Mouse (Mus musculus) heart, postnatal 0 days (tissue): ENCODE measurements at regions not wholly inside any gene's neighbourhood (a gene's known extent, or its start where the extent isn't known, plus 50 kb on each side); places are given as distances from the start of the nearest gene placed in this dataset.

Source experiments
- ATAC-seq: fragments of 200-750 bp; cut with Nextera tagmentation; 2 replicates; pipeline ENCODE4 v1.8.0; 2017; ENCODE audit warnings: low read depth, moderate number of reproducible peaks, moderate library complexity; ENCODE audit not compliant: insufficient read depth
- DNase-seq: peaks from one replicate; pipeline ENCODE4 v3.0.0-alpha.2; 2016; ENCODE audit warnings: low spot score
- H3K27ac ChIP-seq: fragments of 300-500 bp; sonication (generic); 2 replicates; pipeline ENCODE4 v1.5.1; 2014; ENCODE audit warnings: low read depth, mild to moderate bottlenecking
- H3K27me3 ChIP-seq: fragments of 300-500 bp; sonication (generic); 2 replicates; pipeline ENCODE4 v1.6.1; 2014; ENCODE audit warnings: low read length, mixed read lengths; ENCODE audit not compliant: control insufficient read depth, insufficient read depth
- H3K36me3 ChIP-seq: fragments of 300-500 bp; sonication (generic); replicated peaks from 2 replicates; pipeline ENCODE4 v1.6.1; 2014; ENCODE audit warnings: low read length, mixed read lengths; ENCODE audit not compliant: control insufficient read depth, insufficient read depth
- H3K4me1 ChIP-seq: fragments of 300-500 bp; sonication (generic); 2 replicates; pipeline ENCODE4 v1.6.1; 2014; ENCODE audit warnings: antibody characterized with exemption; ENCODE audit not compliant: control insufficient read depth, insufficient read depth
- H3K4me2 ChIP-seq: fragments of 300-500 bp; sonication (generic); 2 replicates; pipeline ENCODE4 v1.6.1; 2014; ENCODE audit warnings: low read depth, mild to moderate bottlenecking, low read length, moderate library complexity
- H3K4me3 ChIP-seq: fragments of 300-500 bp; sonication (generic); 2 replicates; pipeline ENCODE4 v1.5.1; 2014; ENCODE audit warnings: low read depth, low read length
- H3K9ac ChIP-seq: fragments of 300-500 bp; sonication (generic); replicated peaks from 2 replicates; pipeline ENCODE4 v1.6.1; 2014; ENCODE audit warnings: low read depth, low read length, mixed read lengths
- H3K9me3 ChIP-seq: fragments of 300-500 bp; sonication (generic); replicated peaks from 2 replicates; pipeline ENCODE4 v1.6.1; 2016; ENCODE audit warnings: low read length; ENCODE audit not compliant: control insufficient read depth
- CTCF ChIP-seq: IDR thresholded peaks from 2 replicates; pipeline ENCODE4 v1.5.1; 2016; ENCODE audit warnings: antibody characterized with exemption, control low read depth, low read depth
- EP300 ChIP-seq: IDR thresholded peaks from 2 replicates; pipeline ENCODE4 v1.6.1; 2016; ENCODE audit warnings: antibody characterized with exemption, low read depth
- WGBS: fragments of 180-500 bp; shearing (Covaris S2); extraction: QIAGEN DNeasy Blood & Tissue Kit; methylation state at CpG from one replicate; pipeline ENCODE4 v1.1.7; 2014; 5-methylcytosine and 5-hydroxymethylcytosine counted together

DNA sequence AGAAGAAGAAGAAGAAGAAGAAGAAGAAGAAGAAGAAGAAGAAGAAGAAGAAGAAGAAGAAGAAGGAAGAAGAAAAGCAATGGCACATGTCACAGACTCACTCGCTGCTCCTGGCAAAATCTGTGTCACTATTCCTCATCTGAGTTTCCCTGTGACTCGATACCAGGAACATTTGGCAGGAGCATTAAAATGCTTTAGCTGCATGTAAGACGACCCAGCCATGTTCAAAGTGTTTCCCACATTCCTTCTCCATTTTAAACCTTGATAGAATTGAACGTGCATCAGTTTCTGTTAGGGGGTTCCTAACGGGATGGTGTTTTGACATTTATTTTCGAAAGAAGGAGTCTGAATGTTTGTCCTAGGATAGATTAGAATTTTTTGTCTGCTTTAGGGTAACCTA, 51.2 kb upstream of the Pja2 start:
- H3K27me3 ChIP-seq, result no peaks in the 10 kb centered on the region
- WGBS, result 74% methylated on average over 6 of the region's 6 CpGs
- no peak overlapping the region for H3K9ac ChIP-seq
- no peaks in the 10 kb centered on the region for H3K4me1 ChIP-seq
- no peak for ATAC-seq
- no peak overlapping the region for H3K4me2 ChIP-seq
- H3K9me3 ChIP-seq, result no peaks in the 10 kb centered on the region
- no peak for DNase-seq
- no peak overlapping the region for H3K27ac ChIP-seq
- no peak overlapping the region for H3K4me3 ChIP-seq
- no peaks in the 10 kb centered on the region for H3K36me3 ChIP-seq
- TF ChIP-seq EP300 (no peak), CTCF (no peak)

DNA sequence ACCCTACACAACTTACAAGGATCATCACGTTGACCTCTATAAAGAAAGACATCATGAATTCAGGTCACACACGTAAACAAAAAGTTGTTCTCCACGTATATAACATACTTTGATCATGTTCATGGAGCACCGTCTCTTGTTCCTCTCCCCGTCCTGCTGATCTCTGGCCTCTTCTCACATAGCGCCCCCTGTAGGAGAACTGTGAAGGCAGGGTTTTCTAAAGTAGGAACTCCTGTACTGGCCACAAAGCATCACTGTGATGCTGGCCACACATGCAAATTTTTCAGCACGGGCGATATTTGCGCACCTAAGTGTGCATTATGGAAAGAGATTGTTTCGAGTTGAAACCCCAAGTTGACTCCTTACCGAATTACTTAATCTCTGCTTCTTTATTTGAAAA, 51.9 kb upstream of the Pja2 start:
- ATAC-seq, result no peak
- H3K36me3 ChIP-seq, result no peaks in the 10 kb centered on the region
- H3K9me3 ChIP-seq, result no peaks in the 10 kb centered on the region
- H3K4me3 ChIP-seq, result no peak overlapping the region
- DNase-seq, result no peak
- H3K4me2 ChIP-seq, result no peak overlapping the region
- no peak overlapping the region for H3K27ac ChIP-seq
- H3K9ac ChIP-seq, result no peak overlapping the region
- TF ChIP-seq EP300 (no peak), CTCF (no peak)
- 88% methylated on average over 11 of the region's 11 CpGs for WGBS
- H3K27me3 ChIP-seq, result no peaks in the 10 kb centered on the region
- H3K4me1 ChIP-seq, result no peaks in the 10 kb centered on the region

DNA sequence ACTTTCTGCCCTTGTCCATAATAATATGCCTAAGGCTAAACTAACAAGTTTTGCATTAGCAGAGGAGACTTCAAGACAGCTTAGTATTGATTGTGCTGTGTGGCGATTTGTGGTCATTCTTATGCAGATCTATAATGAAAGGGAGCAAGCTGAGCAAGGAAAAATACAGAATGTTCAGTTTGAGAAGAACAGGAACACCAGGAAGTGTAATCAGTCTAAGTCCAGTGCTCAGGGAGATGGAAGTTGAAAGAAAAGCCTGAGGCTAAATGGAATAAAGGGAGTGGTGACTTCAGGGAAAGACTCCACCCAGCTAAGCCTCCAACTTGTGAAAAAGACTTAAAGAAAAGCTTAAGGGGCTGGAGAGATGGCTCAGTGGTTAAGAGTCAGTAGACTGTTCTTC, 58.6 kb upstream of the Pja2 start:
- Histone ChIP-seq H3K36me3 (no peaks in the 10 kb centered on the region), H3K27ac (no peak overlapping the region), H3K27me3 (no peaks in the 10 kb centered on the region), H3K4me3 (no peak overlapping the region), H3K4me1 (no peaks in the 10 kb centered on the region), H3K9ac (no peak overlapping the region), H3K9me3 (no peaks in the 10 kb centered on the region), H3K4me2 (no peak overlapping the region)
- ATAC-seq (no peak), DNase-seq (no peak)
- no peak for TF ChIP-seq CTCF
- no peak for TF ChIP-seq EP300
- 86% methylated on average over 1 of the region's 1 CpGs for WGBS

DNA sequence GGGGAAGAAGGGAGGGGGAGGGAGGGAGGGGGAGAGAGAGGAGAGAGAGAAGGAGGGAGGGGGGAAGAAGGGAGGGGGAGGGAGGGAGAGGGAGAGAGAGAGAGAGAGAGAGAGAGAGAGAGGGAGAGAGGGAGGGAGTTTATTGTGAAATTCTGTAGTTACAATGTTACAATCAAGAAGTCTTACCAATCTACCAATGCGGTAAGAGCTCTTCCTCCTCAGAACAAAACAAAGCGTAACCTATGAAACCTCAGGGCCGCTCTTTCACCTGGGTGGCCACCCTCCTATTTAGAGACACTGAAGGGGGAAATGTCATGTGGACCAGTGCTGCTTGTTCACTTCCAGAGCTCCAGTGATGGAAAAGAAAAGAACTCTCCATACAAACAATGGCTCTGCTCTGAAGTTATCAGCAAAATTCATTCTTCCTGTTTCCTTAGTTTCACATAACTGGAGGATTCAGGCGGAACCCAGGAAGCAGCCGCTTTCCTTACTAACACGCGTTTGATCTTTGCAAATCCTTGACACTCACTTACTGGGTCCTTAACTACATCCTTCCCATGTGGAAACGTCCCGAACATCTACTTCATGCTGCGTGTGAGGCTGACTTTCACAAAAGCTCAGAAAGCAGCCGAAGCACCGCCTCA, 65.7 kb upstream of the Pja2 start:
- Histone ChIP-seq H3K4me1 (0 out of 2 replicates have a peak, but pooled peaks cover 7% of the 10 kb centered on the region), H3K27ac (peak overlapping the region; percentile 25; the same call in 1 of the 2 replicates), H3K9ac (no peak overlapping the region), H3K27me3 (no peaks in the 10 kb centered on the region), H3K4me3 (peak overlapping the region; percentile 16; the same call in 1 of the 2 replicates), H3K9me3 (no peaks in the 10 kb centered on the region), H3K36me3 (no peaks in the 10 kb centered on the region), H3K4me2 (peak overlapping the region; percentile 51)
- TF ChIP-seq CTCF (no peak), EP300 (no peak)
- 30% methylated on average over 12 of the region's 12 CpGs for WGBS
- DNase-seq, result no peak
- peak; percentile 30; the same call in 1 of the 2 replicates for ATAC-seq

DNA sequence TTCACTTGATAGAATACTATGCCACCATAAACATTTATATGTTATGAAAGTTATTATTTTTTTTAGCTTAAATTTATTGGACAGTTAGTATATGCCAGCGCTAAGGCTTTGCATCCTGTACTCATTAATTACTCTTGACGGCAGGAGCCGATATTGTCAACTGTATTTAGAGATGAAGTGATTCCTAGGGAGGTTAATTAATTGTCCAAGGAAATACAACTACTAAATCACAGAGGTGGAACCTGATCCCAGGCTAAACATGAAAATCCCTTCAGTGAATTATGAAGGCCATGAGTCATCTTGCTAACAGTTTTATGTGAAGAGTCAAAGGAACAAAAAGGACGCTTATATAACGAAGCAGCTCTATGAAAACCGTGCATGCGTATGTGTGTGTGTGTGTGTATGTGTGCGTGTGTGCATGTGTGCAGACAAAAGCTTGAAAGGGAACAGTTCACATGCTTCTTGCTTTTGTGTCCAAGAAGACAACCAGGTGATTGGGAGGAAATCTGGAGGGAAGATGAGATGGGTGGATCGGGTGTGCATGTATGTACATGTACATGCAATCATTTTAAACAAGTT, 66.5 kb upstream of the Pja2 start:
- H3K27me3 ChIP-seq, result no peaks in the 10 kb centered on the region
- TF ChIP-seq EP300, result no peak
- no peak for TF ChIP-seq CTCF
- ATAC-seq (no peak), DNase-seq (no peak)
- no peak overlapping the region for H3K27ac ChIP-seq
- no peaks in the 10 kb centered on the region for H3K9me3 ChIP-seq
- 77% methylated on average over 9 of the region's 9 CpGs for WGBS
- no peaks in the 10 kb centered on the region for H3K36me3 ChIP-seq
- no peak overlapping the region for H3K4me2 ChIP-seq
- H3K4me1 ChIP-seq, result 0 out of 2 replicates have a peak, but pooled peaks cover 7% of the 10 kb centered on the region
- no peak overlapping the region for H3K4me3 ChIP-seq
- H3K9ac ChIP-seq, result no peak overlapping the region
